Mouse (Mus musculus) heart, embryonic 13.5 days (tissue): ENCODE measurements around the gene Ftsj1. TPM values are rescaled to one million over a fixed set of nuclear protein-coding genes. Genes with fewer than 3 reads are reported as not detected.

ENCODE experiments used
- ATAC-seq: fragments of 200-750 bp; cut with Nextera tagmentation; 2 replicates; pipeline ENCODE4 v1.8.0; 2017; ENCODE audit warnings: moderate TSS enrichment; ENCODE audit not compliant: insufficient number of reproducible peaks, low FRiP score, low TSS enrichment; ENCODE audit errors: extremely low read depth
- H3K27ac ChIP-seq: fragments of 300-500 bp; sonication (generic); replicated peaks from 2 replicates; pipeline ENCODE4 v1.5.1; 2015; ENCODE audit warnings: moderate library complexity, mild to moderate bottlenecking, inconsistent platforms
- H3K27me3 ChIP-seq: fragments of 300-500 bp; sonication (generic); replicated peaks from 2 replicates; pipeline ENCODE4 v1.6.1; 2015; ENCODE audit warnings: mild to moderate bottlenecking, inconsistent platforms
- H3K36me3 ChIP-seq: fragments of 300-500 bp; sonication (generic); 2 replicates; pipeline ENCODE4 v1.6.1; 2015; ENCODE audit warnings: mild to moderate bottlenecking, inconsistent platforms
- H3K4me1 ChIP-seq: fragments of 300-500 bp; sonication (generic); 2 replicates; pipeline ENCODE4 v1.6.1; 2015; ENCODE audit warnings: inconsistent platforms
- H3K4me2 ChIP-seq: fragments of 300-500 bp; sonication (generic); 2 replicates; pipeline ENCODE4 v1.6.1; 2015; ENCODE audit warnings: inconsistent platforms, mild to moderate bottlenecking, moderate library complexity
- H3K4me3 ChIP-seq: fragments of 300-500 bp; sonication (generic); 2 replicates; pipeline ENCODE4 v1.5.1; 2015; ENCODE audit warnings: moderate library complexity, mild to moderate bottlenecking, inconsistent platforms
- H3K9ac ChIP-seq: fragments of 300-500 bp; sonication (generic); 2 replicates; pipeline ENCODE4 v1.6.1; 2015; ENCODE audit warnings: inconsistent platforms, mild to moderate bottlenecking, moderate library complexity
- H3K9me3 ChIP-seq: fragments of 300-500 bp; sonication (generic); 2 replicates; pipeline ENCODE4 v1.6.1; 2016; ENCODE audit warnings: inconsistent platforms
- WGBS: fragments of 180-500 bp; shearing (Covaris S2); methylation state at CpG from one replicate; pipeline ENCODE4 v1.1.7; 2015; ENCODE audit warnings: mixed read lengths; 5-methylcytosine and 5-hydroxymethylcytosine counted together
- polyA plus RNA-seq: library from polyadenylated mRNA; unstranded; fragments of >200 nt; fragmentation: Nextera tagmentation; extraction: Ambion mirVana; gene quantifications from 2 replicates; pipeline ENCODE4 v1.2.1, GENCODE M21; 2015

The Ftsj1 gene
- 23.8 and 27.5 TPM in 2 replicates for polyA plus RNA-seq

- Histone ChIP-seq H3K4me1 (peaks cover 7% of the 10 kb centered on the region), H3K27me3 (no peaks in the 10 kb centered on the region), H3K9me3 (no peaks in the 10 kb centered on the region), H3K4me3 (peak within 1 kb of the TSS; percentile 73), H3K36me3 (peaks cover 4% of the 10 kb centered on the region; the same call in 1 of the 2 replicates), H3K27ac (peak within 1 kb of the TSS; percentile 70), H3K4me2 (peak within 1 kb of the TSS; percentile 76), H3K9ac (peak within 1 kb of the TSS; percentile 84)
- WGBS = 8% methylated on average over 45 of the region's 45 CpGs
- peak; percentile 80 for ATAC-seq
Observed at GRCm38 (mm10) chrX:8252334-8253285, at the start of gene Ftsj1. TSS of gene Ftsj1 (minus strand) at chrX:8252406.

- no peak for ATAC-seq
- Histone ChIP-seq H3K27ac (no peak overlapping the region), H3K4me1 (no peaks in the 10 kb centered on the region), H3K27me3 (no peaks in the 10 kb centered on the region), H3K4me3 (no peak overlapping the region), H3K9ac (no peak overlapping the region), H3K9me3 (no peaks in the 10 kb centered on the region), H3K36me3 (no peaks in the 10 kb centered on the region), H3K4me2 (no peak overlapping the region)
- WGBS = 58% methylated on average over 5 of the region's 5 CpGs
Observed at GRCm38 (mm10) chrX:8288621-8289020, 36.4 kb upstream of the Ftsj1 start.

GRCm38 (mm10) chrX:8274056-8274455 lies 21.9 kb upstream of the Ftsj1 start:
- Histone ChIP-seq H3K4me2 (peak overlapping the region; percentile 66; the same call in 1 of the 2 replicates), H3K9me3 (no peaks in the 10 kb centered on the region), H3K36me3 (no peaks in the 10 kb centered on the region), H3K4me3 (no peak overlapping the region), H3K9ac (no peak overlapping the region), H3K27me3 (no peaks in the 10 kb centered on the region; the same call in 1 of the 2 replicates), H3K4me1 (no peaks in the 10 kb centered on the region), H3K27ac (no peak overlapping the region)
- 72% methylated on average over 5 of the region's 5 CpGs for WGBS
- ATAC-seq = peak; percentile 20; the same call in 1 of the 2 replicates

- Histone ChIP-seq H3K4me3 (peak overlapping the region; percentile 45), H3K4me1 (no peaks in the 10 kb centered on the region), H3K36me3 (no peaks in the 10 kb centered on the region), H3K27ac (no peak overlapping the region), H3K4me2 (peak overlapping the region; percentile 66), H3K9ac (peak overlapping the region; percentile 53), H3K27me3 (no peaks in the 10 kb centered on the region; the same call in 1 of the 2 replicates), H3K9me3 (no peaks in the 10 kb centered on the region)
- WGBS = 19% methylated on average over 10 of the region's 10 CpGs
- no peak for ATAC-seq
Observed at GRCm38 (mm10) chrX:8272000-8272399, 19.8 kb upstream of the Ftsj1 start.

GRCm38 (mm10) chrX:8271083-8271820 lies 19.0 kb upstream of the Ftsj1 start, which contains the start of gene Slc38a5:
TSS of gene Slc38a5 (plus strand) at chrX:8271133.
- no peaks in the 10 kb centered on the region for H3K36me3 ChIP-seq
- no peaks in the 10 kb centered on the region for H3K4me1 ChIP-seq
- no peak within 1 kb of the TSS for H3K27ac ChIP-seq
- H3K4me3 ChIP-seq = peak within 1 kb of the TSS; percentile 45
- peak within 1 kb of the TSS; percentile 53 for H3K9ac ChIP-seq
- H3K4me2 ChIP-seq = peak within 1 kb of the TSS; percentile 66
- WGBS = 18% methylated on average over 11 of the region's 15 CpGs
- H3K27me3 ChIP-seq = no peaks in the 10 kb centered on the region; the same call in 1 of the 2 replicates
- H3K9me3 ChIP-seq = no peaks in the 10 kb centered on the region
- ATAC-seq = no peak

- H3K4me2 ChIP-seq = no peak overlapping the region
- H3K36me3 ChIP-seq = no peaks in the 10 kb centered on the region
- no peak overlapping the region for H3K27ac ChIP-seq
- WGBS = 57% methylated on average over 3 of the region's 3 CpGs
- no peak overlapping the region for H3K9ac ChIP-seq
- no peak overlapping the region for H3K4me3 ChIP-seq
- no peaks in the 10 kb centered on the region for H3K27me3 ChIP-seq
- H3K9me3 ChIP-seq = no peaks in the 10 kb centered on the region
- ATAC-seq = no peak
- H3K4me1 ChIP-seq = no peaks in the 10 kb centered on the region
Observed at GRCm38 (mm10) chrX:8264222-8264621, 12.0 kb upstream of the Ftsj1 start.

- Histone ChIP-seq H3K9me3 (no peaks in the 10 kb centered on the region), H3K4me1 (no peaks in the 10 kb centered on the region), H3K4me3 (no peak overlapping the region), H3K9ac (no peak overlapping the region), H3K27ac (no peak overlapping the region), H3K36me3 (no peaks in the 10 kb centered on the region), H3K4me2 (no peak overlapping the region), H3K27me3 (no peaks in the 10 kb centered on the region)
- 56% methylated on average over 5 of the region's 5 CpGs for WGBS
- ATAC-seq = no peak
Observed at GRCm38 (mm10) chrX:8263156-8263804, 11.1 kb upstream of the Ftsj1 start.

GRCm38 (mm10) chrX:8259478-8259877 lies 7.3 kb upstream of the Ftsj1 start:
- no peak overlapping the region for H3K27ac ChIP-seq

GRCm38 (mm10) chrX:8255807-8256206 lies 3.6 kb upstream of the Ftsj1 start:
- H3K9ac ChIP-seq = no peak overlapping the region
- no peak for ATAC-seq
- H3K27me3 ChIP-seq = no peaks in the 10 kb centered on the region
- H3K4me3 ChIP-seq = no peak overlapping the region
- peaks cover 7% of the 10 kb centered on the region for H3K4me1 ChIP-seq
- H3K27ac ChIP-seq = no peak overlapping the region
- no peak overlapping the region for H3K4me2 ChIP-seq
- H3K9me3 ChIP-seq = no peaks in the 10 kb centered on the region
- 29% methylated on average over 4 of the region's 6 CpGs for WGBS
- H3K36me3 ChIP-seq = no peaks in the 10 kb centered on the region

More at GRCm38 (mm10) chrX:8259478-8259877, 7.3 kb upstream of the Ftsj1 start:
- no peaks in the 10 kb centered on the region for H3K36me3 ChIP-seq
- H3K27me3 ChIP-seq = no peaks in the 10 kb centered on the region
- H3K9ac ChIP-seq = no peak overlapping the region
- no peaks in the 10 kb centered on the region for H3K9me3 ChIP-seq
- ATAC-seq = no peak
- 82% methylated on average over 12 of the region's 12 CpGs for WGBS
- no peak overlapping the region for H3K4me3 ChIP-seq
- H3K4me1 ChIP-seq = no peaks in the 10 kb centered on the region
- H3K4me2 ChIP-seq = no peak overlapping the region

- no peaks in the 10 kb centered on the region for H3K27me3 ChIP-seq
- ATAC-seq = no peak
Observed at GRCm38 (mm10) chrX:8253711-8254110, 1.5 kb upstream of the Ftsj1 start.

More at GRCm38 (mm10) chrX:8253711-8254110, 1.5 kb upstream of the Ftsj1 start:
- Histone ChIP-seq H3K9ac (no peak overlapping the region), H3K36me3 (peaks cover 4% of the 10 kb centered on the region; the same call in 1 of the 2 replicates), H3K4me1 (peaks cover 7% of the 10 kb centered on the region), H3K4me3 (no peak overlapping the region), H3K4me2 (no peak overlapping the region), H3K9me3 (no peaks in the 10 kb centered on the region), H3K27ac (no peak overlapping the region)
- 86% methylated on average over 2 of the region's 2 CpGs for WGBS
